Mouse (Mus musculus): Measurements from ENCODE around the gene Aox2.
A peak's percentile ranks its signal among the peaks of the same experiment; 100 is the strongest.

Aox2 gene

GRCm38 (mm10) chr1:58278026-58278425 lies at the start of gene Aox2:
Gene Aox2 (plus strand): TSS chr1:58278326.
- no peak for DNase-seq (ENCODE audit: low spot score in 2 of 2)

DNA sequence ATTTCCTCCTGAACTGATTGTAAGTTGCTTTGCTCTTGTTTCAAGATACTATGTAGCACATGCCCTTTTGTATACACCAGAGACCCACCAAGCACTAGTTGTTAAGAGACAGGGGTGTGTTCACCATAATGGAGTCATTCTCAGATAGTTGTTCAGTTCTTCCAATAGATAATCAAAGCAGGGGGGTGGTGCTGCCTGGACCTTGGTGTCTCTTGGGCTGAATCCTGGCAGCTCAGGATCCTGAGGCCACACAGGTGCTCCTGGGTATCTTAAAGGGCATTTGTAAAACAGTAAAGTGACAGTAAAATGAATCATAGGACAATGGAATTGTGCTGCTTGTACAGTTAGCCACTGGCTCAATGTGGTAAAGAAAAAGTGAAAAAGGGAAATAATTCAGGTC lies 49.2 kb upstream of the Aox2 start:
- DNase-seq (ENCODE audit: low spot score in 2 of 2), result no peak

- DNase-seq (ENCODE audit: low spot score in 2 of 2), result no peak
These were observed 48.4 kb upstream of the Aox2 start for GRCm38 (mm10) chr1:58229774-58230173.

GRCm38 (mm10) chr1:58230542-58230941 lies 47.6 kb upstream of the Aox2 start:
- DNase-seq (ENCODE audit: low spot score in 2 of 2), result no peak

- no peak for DNase-seq (ENCODE audit: low spot score in 2 of 2)
These were observed 42.7 kb upstream of the Aox2 start for GRCm38 (mm10) chr1:58235405-58235804.

- no peak for DNase-seq (ENCODE audit: low spot score in 2 of 2)
These were observed 40.4 kb upstream of the Aox2 start for GRCm38 (mm10) chr1:58237527-58238299.

GRCm38 (mm10) chr1:58238440-58238839 lies 39.7 kb upstream of the Aox2 start:
- DNase-seq (ENCODE audit: low spot score in 2 of 2), result no peak

DNA sequence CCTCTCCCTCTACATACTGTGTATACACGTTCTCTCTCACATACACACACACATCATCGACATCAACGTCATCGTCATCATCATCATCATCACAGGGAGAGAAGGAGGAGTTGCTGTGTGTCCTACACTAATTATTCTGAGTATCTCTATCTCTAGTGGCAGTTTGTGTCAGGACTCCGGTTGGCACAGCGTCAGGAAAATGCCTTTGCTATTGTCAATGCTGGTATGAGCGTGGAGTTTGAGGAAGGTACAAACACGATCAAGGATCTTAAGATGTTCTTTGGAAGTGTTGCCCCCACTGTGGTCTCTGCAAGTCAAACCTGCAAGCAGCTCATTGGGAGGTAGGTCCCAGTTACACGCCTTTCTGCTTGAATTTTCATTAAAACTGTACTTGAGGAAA lies 39.2 kb upstream of the Aox2 start:
- DNase-seq (ENCODE audit: low spot score in 2 of 2), result no peak

GRCm38 (mm10) chr1:58240347-58240746 lies 37.8 kb upstream of the Aox2 start:
- DNase-seq (ENCODE audit: low spot score in 2 of 2), result no peak

GRCm38 (mm10) chr1:58244487-58244886 lies 33.6 kb upstream of the Aox2 start:
- DNase-seq (ENCODE audit: low spot score in 2 of 2), result no peak

- DNase-seq (ENCODE audit: low spot score in 2 of 2), result no peak
These were observed 29.6 kb upstream of the Aox2 start for GRCm38 (mm10) chr1:58248518-58248917.

- no peak for DNase-seq (ENCODE audit: low spot score in 2 of 2)
These were observed 24.7 kb upstream of the Aox2 start for GRCm38 (mm10) chr1:58253466-58253865.

- DNase-seq (ENCODE audit: low spot score in 2 of 2), result no peak
These were observed 20.7 kb upstream of the Aox2 start for GRCm38 (mm10) chr1:58257195-58257991.

DNA sequence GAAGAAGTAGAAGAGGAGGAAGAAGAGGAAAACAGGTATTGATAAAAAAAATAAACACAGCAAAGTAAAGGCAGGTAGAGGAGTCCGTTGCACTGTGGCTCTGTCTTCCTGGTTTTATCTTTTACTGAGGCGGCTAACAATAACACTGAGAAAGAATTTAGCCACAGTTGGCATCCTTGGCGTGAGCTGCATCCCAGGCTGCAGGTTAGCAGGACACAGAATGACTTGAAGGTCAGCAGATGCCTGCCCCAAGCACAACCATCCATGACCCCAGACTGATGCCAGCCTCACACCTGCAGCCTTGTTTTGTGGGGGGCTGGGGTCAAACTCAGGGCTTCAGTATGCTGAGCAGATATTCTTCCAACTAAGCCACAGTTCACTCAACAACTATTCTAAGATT lies 17.8 kb upstream of the Aox2 start:
- no peak for DNase-seq (ENCODE audit: low spot score in 2 of 2)

DNA sequence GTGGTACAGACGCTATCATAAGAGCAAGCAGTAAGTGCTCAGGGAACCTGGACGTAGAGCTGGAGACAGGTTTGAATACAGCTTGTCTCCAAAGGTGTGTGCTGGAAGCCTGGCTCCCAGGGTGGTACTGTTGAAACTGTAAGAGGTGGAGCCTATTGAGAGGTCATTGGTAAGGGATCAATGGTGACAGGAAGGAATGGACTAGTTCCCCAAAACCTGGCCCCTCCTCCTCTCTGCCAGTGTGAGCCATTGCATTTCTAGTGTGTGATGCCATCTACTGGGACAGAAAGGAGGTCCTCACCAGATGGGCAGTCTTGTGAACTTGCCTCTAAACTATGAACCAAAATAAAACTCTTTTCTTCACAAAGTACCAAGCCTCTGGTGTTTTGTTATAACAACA lies 9.9 kb upstream of the Aox2 start:
- no peak for DNase-seq (ENCODE audit: low spot score in 2 of 2)

DNA sequence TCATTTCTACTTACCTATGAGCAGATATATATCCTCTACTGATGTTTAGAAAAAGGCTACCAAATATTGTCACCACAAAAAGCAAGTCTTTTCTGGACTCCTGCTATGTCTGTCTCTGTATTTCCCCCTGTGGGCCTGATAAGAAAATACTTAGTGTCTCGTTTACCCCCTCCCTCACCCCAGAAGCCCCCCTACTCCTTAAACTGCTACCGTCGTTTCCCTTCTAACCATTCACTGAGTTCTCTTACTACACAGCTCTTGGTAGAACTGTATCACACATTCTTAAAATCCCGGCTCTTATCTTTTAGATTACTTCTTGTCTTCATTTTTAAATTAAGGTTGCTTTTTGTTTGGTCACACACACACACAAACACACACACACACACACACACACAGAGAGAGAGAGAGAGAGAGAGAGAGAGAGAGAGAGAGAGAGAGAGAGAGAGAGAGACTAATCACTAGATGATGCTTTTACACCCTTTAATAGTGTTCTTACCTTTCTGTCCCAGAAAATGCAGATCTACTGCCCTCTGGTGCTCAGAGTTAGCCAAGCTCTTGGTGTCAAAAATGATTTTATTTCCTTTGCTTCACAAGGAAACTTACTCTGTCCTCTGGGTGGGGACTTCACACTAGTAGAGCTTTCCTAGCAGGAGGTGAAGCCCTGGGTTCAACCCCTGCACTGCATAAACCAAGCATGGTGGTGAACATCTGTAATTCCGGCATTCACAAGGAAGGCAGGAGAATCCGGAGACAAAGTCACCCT lies 7.1 kb upstream of the Aox2 start:
- DNase-seq (ENCODE audit: low spot score in 2 of 2), result peak in 1 of 2 experiments; percentile 49

DNA sequence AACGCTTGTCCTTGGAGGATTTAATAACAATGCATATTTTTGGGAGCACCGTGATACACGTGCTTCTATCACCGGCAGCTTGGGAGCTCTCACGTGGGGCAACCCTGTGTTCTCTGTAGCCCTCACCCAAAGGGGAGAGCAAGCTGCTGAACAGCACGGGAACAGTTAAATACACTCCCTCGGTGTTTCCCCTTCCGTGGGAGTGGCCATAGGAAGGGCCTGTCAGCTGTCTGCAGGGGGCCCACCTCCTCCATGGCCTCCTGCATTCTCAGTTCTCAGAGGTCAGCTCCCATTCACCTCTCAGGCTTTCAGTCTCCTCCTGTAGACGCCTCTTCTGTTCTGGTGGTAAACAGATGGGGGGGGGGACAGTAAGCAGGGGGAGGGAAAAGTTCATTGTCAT lies 2.2 kb upstream of the Aox2 start:
- DNase-seq (ENCODE audit: low spot score in 2 of 2), result no peak

- DNase-seq (ENCODE audit: low spot score in 2 of 2), result no peak
These were observed 387 bp downstream of the Aox2 start for GRCm38 (mm10) chr1:58278513-58278912.

- no peak for DNase-seq (ENCODE audit: low spot score in 2 of 2)
These were observed 2.3 kb downstream of the Aox2 start for GRCm38 (mm10) chr1:58280381-58280780.

DNA sequence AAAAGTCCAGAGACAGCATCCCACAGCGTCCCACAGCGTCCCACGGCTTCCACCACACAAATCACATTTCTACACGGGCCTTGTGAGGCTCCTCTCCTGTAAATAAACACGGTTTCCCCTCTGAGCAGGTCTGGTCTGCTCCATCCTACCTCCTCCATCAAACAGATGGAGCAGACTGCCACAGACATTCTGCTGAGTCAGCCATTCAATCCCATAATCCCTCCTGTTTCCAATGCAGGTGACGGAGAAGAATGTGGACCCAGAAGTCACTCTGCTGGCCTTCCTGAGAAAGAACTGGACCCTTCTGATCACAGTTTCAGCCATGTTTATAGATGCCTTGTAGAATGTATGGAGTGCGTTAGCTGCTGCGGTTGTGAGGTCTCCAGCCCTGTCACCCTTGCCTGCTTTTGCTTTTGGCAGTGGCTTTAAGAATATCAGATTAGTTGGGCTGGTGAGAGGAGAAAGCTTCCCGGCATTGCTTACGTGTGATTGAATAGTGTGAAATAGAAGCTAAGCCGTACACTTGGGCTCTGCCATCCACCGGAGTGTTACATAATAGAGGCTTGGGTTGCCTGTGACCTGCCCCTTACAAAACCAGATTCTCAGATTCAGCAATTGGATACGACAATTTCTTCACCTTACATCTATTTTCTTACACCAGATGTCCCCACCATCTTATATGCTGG lies 3.0 kb downstream of the Aox2 start:
- no peak for DNase-seq (ENCODE audit: low spot score in 2 of 2)

GRCm38 (mm10) chr1:58281625-58281988 lies 3.5 kb downstream of the Aox2 start:
- no peak for DNase-seq (ENCODE audit: low spot score in 2 of 2)

GRCm38 (mm10) chr1:58284505-58284904 lies 6.4 kb downstream of the Aox2 start:
- DNase-seq (ENCODE audit: low spot score in 2 of 2), result no peak
